ENCODE assay signal across 10 mouse cellular contexts in genomic region chr17:45889451-45889850, GRCm38 (mm10).
DNase-seq lines count a peak whose midpoint lies in the region; ATAC-seq and TF ChIP-seq lines count a peak whose summit lies in the region.
"Had no signal": no experiment of that assay in that cellular context is flagged by ENCODE, and none has a peak within 500 bp of the region (broad histone marks: within the 10 kb centered on the region; RNA-seq: fewer than 3 reads in every experiment).

No protein-coding gene starts in this region.

- H3K4me2 ChIP-seq in hindbrain, postnatal 0 days (ENCODE audit: low read depth, low read length): no peak overlapping the region
- no peak overlapping the region for H3K4me2 ChIP-seq in hindbrain, embryonic 13.5 days
- H3K4me2 ChIP-seq in embryonic facial prominence, embryonic 13.5 days: 0 out of 2 replicates have a peak overlapping the region, but pooled peaks have one; percentile 7
- no peak overlapping the region for H3K4me2 ChIP-seq in lung, embryonic 15.5 days
- H3K4me2 ChIP-seq: forebrain, embryonic 13.5 days; liver, embryonic 11.5 days had no signal

- no peak for TF ChIP-seq CTCF in hindbrain, postnatal 0 days (IDR thresholded peaks at IDR 0.05; ENCODE audit: low read depth)

- no peaks in the 10 kb centered on the region for H3K4me1 ChIP-seq in hindbrain, postnatal 0 days (ENCODE audit: insufficient read depth, low read length)
- peaks cover 23% of the 10 kb centered on the region for H3K4me1 ChIP-seq in hindbrain, embryonic 13.5 days (replicated peaks)
- H3K4me1 ChIP-seq in embryonic facial prominence, embryonic 13.5 days: peaks cover 57% of the 10 kb centered on the region
- H3K4me1 ChIP-seq in lung, embryonic 15.5 days: peaks cover 29% of the 10 kb centered on the region
- H3K4me1 ChIP-seq: forebrain, embryonic 13.5 days had no signal

- H3K9ac ChIP-seq in hindbrain, postnatal 0 days (replicated peaks; ENCODE audit: low read length): no peak overlapping the region
- H3K9ac ChIP-seq in hindbrain, embryonic 13.5 days: no peak overlapping the region
- H3K9ac ChIP-seq in embryonic facial prominence, embryonic 13.5 days: peak overlapping the region; percentile 44
- H3K9ac ChIP-seq in lung, embryonic 15.5 days: no peak overlapping the region
- H3K9ac ChIP-seq: forebrain, embryonic 13.5 days had no signal

- no peak overlapping the region for H3K4me3 ChIP-seq in hindbrain, postnatal 0 days (ENCODE audit: low read length)
- H3K4me3 ChIP-seq in hindbrain, embryonic 13.5 days: no peak overlapping the region
- H3K4me3 ChIP-seq in embryonic facial prominence, embryonic 13.5 days: no peak overlapping the region
- no peak overlapping the region for H3K4me3 ChIP-seq in lung, embryonic 15.5 days
- H3K4me3 ChIP-seq: forebrain, embryonic 13.5 days had no signal

- peak; percentile 34 for DNase-seq in hindbrain, postnatal 0 days (ENCODE audit: low spot score)
- peak; percentile 60 for DNase-seq in adrenal gland, postnatal 25 days
- DNase-seq in embryo, embryonic 10 days (ENCODE audit: low spot score): no peak
- no peak for DNase-seq in T-cell, adult 2 months (ENCODE audit: low spot score)
- no peak for DNase-seq in testis, postnatal 10 days (ENCODE audit: low spot score)

- H3K9me3 ChIP-seq in hindbrain, postnatal 0 days (ENCODE audit: low read length): no peaks in the 10 kb centered on the region
- no peaks in the 10 kb centered on the region for H3K9me3 ChIP-seq in hindbrain, embryonic 13.5 days
- no peaks in the 10 kb centered on the region for H3K9me3 ChIP-seq in embryonic facial prominence, embryonic 13.5 days
- no peaks in the 10 kb centered on the region for H3K9me3 ChIP-seq in lung, embryonic 15.5 days
- H3K9me3 ChIP-seq: forebrain, embryonic 13.5 days had no signal

- ATAC-seq in hindbrain, postnatal 0 days: 0 out of 2 replicates have a peak, but pooled peaks have one; percentile 36
- ATAC-seq in hindbrain, embryonic 13.5 days (ENCODE audit: low FRiP score): no peak
- ATAC-seq in embryonic facial prominence, embryonic 13.5 days (ENCODE audit: insufficient number of reproducible peaks, insufficient read depth, low FRiP score, low TSS enrichment, low read depth): no peak
- peak; percentile 10; the same call in 1 of the 2 replicates for ATAC-seq in lung, embryonic 15.5 days (ENCODE audit: borderline replicate concordance, extremely low read depth, low FRiP score, low TSS enrichment)
- ATAC-seq: forebrain, embryonic 13.5 days had no signal

- no peaks in the 10 kb centered on the region for H3K36me3 ChIP-seq in hindbrain, postnatal 0 days (ENCODE audit: insufficient read depth, low read length)
- no peaks in the 10 kb centered on the region for H3K36me3 ChIP-seq in hindbrain, embryonic 13.5 days
- H3K36me3 ChIP-seq in embryonic facial prominence, embryonic 13.5 days: no peaks in the 10 kb centered on the region
- no peaks in the 10 kb centered on the region for H3K36me3 ChIP-seq in lung, embryonic 15.5 days

- no peaks in the 10 kb centered on the region for H3K27me3 ChIP-seq in hindbrain, postnatal 0 days (ENCODE audit: insufficient read depth, low read length)
- peaks cover 20% of the 10 kb centered on the region for H3K27me3 ChIP-seq in hindbrain, embryonic 13.5 days
- no peaks in the 10 kb centered on the region for H3K27me3 ChIP-seq in embryonic facial prominence, embryonic 13.5 days
- H3K27me3 ChIP-seq in lung, embryonic 15.5 days: 0 out of 2 replicates have a peak, but pooled peaks cover 7% of the 10 kb centered on the region

- no peak overlapping the region for H3K27ac ChIP-seq in hindbrain, postnatal 0 days
- no peak overlapping the region for H3K27ac ChIP-seq in hindbrain, embryonic 13.5 days
- peak overlapping the region; percentile 92 for H3K27ac ChIP-seq in embryonic facial prominence, embryonic 13.5 days
- H3K27ac ChIP-seq in lung, embryonic 15.5 days: no peak overlapping the region
- H3K27ac ChIP-seq: forebrain, embryonic 13.5 days had no signal

- WGBS in hindbrain, postnatal 0 days: 33% methylated on average over 8 of the region's 8 CpGs
- 60% methylated on average over 8 of the region's 8 CpGs for WGBS in hindbrain, embryonic 13.5 days
- 40% methylated on average over 8 of the region's 8 CpGs for WGBS in embryonic facial prominence, embryonic 13.5 days
- 38% methylated on average over 8 of the region's 8 CpGs for WGBS in lung, embryonic 15.5 days

Comparison
In these comparisons a context has a peak if more than half of its experiments do, and no peak if none do; other contexts are left out.
1. ATAC-seq: peak in hindbrain, postnatal 0 days (single experiment) and lung, embryonic 15.5 days (single experiment); none in hindbrain, embryonic 13.5 days (single experiment) and embryonic facial prominence, embryonic 13.5 days (single experiment).
2. DNase-seq: peak in hindbrain, postnatal 0 days (single experiment) and adrenal gland, postnatal 25 days (single experiment); none in embryo, embryonic 10 days (single experiment), T-cell, adult 2 months (single experiment) and testis, postnatal 10 days (single experiment).